In genomic region chr8:10845607-10846006, GRCm38 (mm10) we compare ENCODE assay signal across 30 mouse cellular contexts.
DNase-seq lines count a peak whose midpoint lies in the region; ATAC-seq lines count a peak whose summit lies in the region.
"Had no signal": no experiment of that assay in that cellular context is flagged by ENCODE, and none has a peak within 500 bp of the region (broad histone marks: within the 10 kb centered on the region; RNA-seq: fewer than 3 reads in every experiment).

No protein-coding gene starts in this region.

- peak; percentile 26; the same call in 1 of the 2 replicates for ATAC-seq in megakaryocyte, adult 5-6 weeks (ENCODE audit: poor library complexity, severe bottlenecking)
- ATAC-seq: forebrain, embryonic 15.5 days; intestine, embryonic 16.5 days had no signal

- H3K27ac ChIP-seq in heart, embryonic 10.5 days: peak overlapping the region; percentile 64
- H3K27ac ChIP-seq: embryonic facial prominence, embryonic 13.5 days; forebrain, embryonic 10.5 days; forebrain, embryonic 15.5 days; gastrocnemius, adult 2 months; hindbrain, embryonic 13.5 days; limb, embryonic 12.5 days; liver, embryonic 15.5 days; neural tube, embryonic 12.5 days; stomach, postnatal 0 days had no signal

- 10% methylated on average over 6 of the region's 6 CpGs for WGBS in heart, embryonic 10.5 days

- no peaks in the 10 kb centered on the region for H3K27me3 ChIP-seq in heart, embryonic 10.5 days (ENCODE audit: insufficient read depth, poor library complexity, severe bottlenecking)
- H3K27me3 ChIP-seq: CH12.LX; forebrain, embryonic 15.5 days; hindbrain, embryonic 13.5 days; limb, embryonic 12.5 days; liver, embryonic 15.5 days; neural tube, embryonic 12.5 days had no signal

- no peak overlapping the region for H3K4me3 ChIP-seq in heart, embryonic 10.5 days
- H3K4me3 ChIP-seq: embryonic facial prominence, embryonic 13.5 days; forebrain, embryonic 10.5 days; forebrain, embryonic 15.5 days; gastrocnemius, adult 2 months; hindbrain, embryonic 13.5 days; limb, embryonic 12.5 days; liver, embryonic 15.5 days; neural tube, embryonic 12.5 days had no signal

- no peaks in the 10 kb centered on the region for H3K9me3 ChIP-seq in heart, embryonic 10.5 days
- H3K9me3 ChIP-seq: embryonic facial prominence, embryonic 13.5 days; forebrain, embryonic 10.5 days; forebrain, embryonic 15.5 days; hindbrain, embryonic 13.5 days; limb, embryonic 12.5 days; liver, embryonic 15.5 days; neural tube, embryonic 12.5 days had no signal

- no peaks in the 10 kb centered on the region for H3K36me3 ChIP-seq in heart, embryonic 10.5 days
- H3K36me3 ChIP-seq: embryonic facial prominence, embryonic 13.5 days; forebrain, embryonic 10.5 days; forebrain, embryonic 15.5 days; hindbrain, embryonic 13.5 days; limb, embryonic 12.5 days; liver, embryonic 15.5 days; neural tube, embryonic 12.5 days had no signal

- peaks cover 48% of the 10 kb centered on the region for H3K4me1 ChIP-seq in heart, embryonic 10.5 days
- H3K4me1 ChIP-seq: forebrain, embryonic 10.5 days; forebrain, embryonic 15.5 days; limb, embryonic 12.5 days; neural tube, embryonic 12.5 days had no signal

- DNase-seq in heart, embryonic 10.5 days (ENCODE audit: low spot score): no peak
- DNase-seq in heart, adult 9 months (ENCODE audit: low spot score in 2 of 2): no peak
- DNase-seq in thymus, postnatal 0 days (ENCODE audit: low spot score): peak; percentile 33
- no peak for DNase-seq in thymus, postnatal 36 days
- DNase-seq in frontal cortex, adult 2 months (ENCODE audit: extremely low spot score in 1 of 2, low spot score in 1 of 2): no peak
- DNase-seq in cerebellum, adult 8-10 months: no peak
- DNase-seq: adrenal gland, postnatal 10 days; cerebellum, adult 9-11 months; gastrocnemius, adult 2 months; gastrocnemius, postnatal 36 days; kidney, adult 9 months; kidney, postnatal 10 days; lung, embryonic 14.5 days; lung, postnatal 14 days; midbrain, embryonic 14.5 days; right cerebral cortex, adult 18-20 months; right cerebral cortex, postnatal 4 days; thymus, adult 18-20 months; thymus, postnatal 4 days had no signal
